16 mouse cellular contexts compared by ENCODE assay signal in genomic region chr5:128464514-128464913, GRCm38 (mm10). TPM values are rescaled to one million over a fixed set of nuclear protein-coding genes. Genes with fewer than 3 reads are reported as not detected.
DNase-seq lines count a peak whose midpoint lies in the region; ATAC-seq and TF ChIP-seq lines count a peak whose summit lies in the region.
"Had no signal": no experiment of that assay in that cellular context is flagged by ENCODE, and none has a peak within 500 bp of the region (broad histone marks: within the 10 kb centered on the region; RNA-seq: fewer than 3 reads in every experiment).

No protein-coding gene starts in this region.

- peak overlapping the region; percentile 45 for H3K4me2 ChIP-seq in heart, embryonic 12.5 days
- H3K4me2 ChIP-seq in midbrain, embryonic 11.5 days = no peak overlapping the region; the same call in 1 of the 2 replicates
- H3K4me2 ChIP-seq in embryonic facial prominence, embryonic 12.5 days (replicated peaks) = peak overlapping the region; percentile 11; the same call in 1 of the 2 replicates
- no peak overlapping the region for H3K4me2 ChIP-seq in stomach, postnatal 0 days (replicated peaks; ENCODE audit: low read depth)
- H3K4me2 ChIP-seq: embryonic facial prominence, embryonic 15.5 days; liver, embryonic 11.5 days; lung, embryonic 15.5 days had no signal

- DNase-seq in heart, postnatal 4 days = no peak
- DNase-seq in midbrain, embryonic 11.5 days (ENCODE audit: low spot score, missing footprints) = peak; percentile 83
- DNase-seq in midbrain, embryonic 10.5 days (ENCODE audit: low spot score) = no peak
- DNase-seq in left cerebral cortex, adult 11 months (ENCODE audit: low spot score) = no peak
- DNase-seq in stomach, postnatal 0 days (ENCODE audit: low spot score) = no peak
- DNase-seq: cerebellum, postnatal 10 days; kidney, adult 8-10 months; right cerebral cortex, postnatal 25 days had no signal

- H3K9me3 ChIP-seq in heart, embryonic 12.5 days (replicated peaks) = no peaks in the 10 kb centered on the region
- H3K9me3 ChIP-seq in midbrain, embryonic 11.5 days (ENCODE audit: control insufficient read depth, low read length) = no peaks in the 10 kb centered on the region
- H3K9me3 ChIP-seq in midbrain, embryonic 10.5 days (replicated peaks) = no peaks in the 10 kb centered on the region
- H3K9me3 ChIP-seq in embryonic facial prominence, embryonic 12.5 days = no peaks in the 10 kb centered on the region
- no peaks in the 10 kb centered on the region for H3K9me3 ChIP-seq in stomach, postnatal 0 days (ENCODE audit: control insufficient read depth, low read length)
- H3K9me3 ChIP-seq: embryonic facial prominence, embryonic 15.5 days; forebrain, embryonic 10.5 days; lung, embryonic 15.5 days had no signal

- no peak overlapping the region for H3K9ac ChIP-seq in heart, embryonic 12.5 days
- H3K9ac ChIP-seq in midbrain, embryonic 11.5 days (ENCODE audit: low read length) = no peak overlapping the region
- no peak overlapping the region for H3K9ac ChIP-seq in embryonic facial prominence, embryonic 12.5 days
- no peak overlapping the region for H3K9ac ChIP-seq in stomach, postnatal 0 days (ENCODE audit: low read length)
- H3K9ac ChIP-seq: embryonic facial prominence, embryonic 15.5 days; lung, embryonic 15.5 days had no signal

- no peak for TF ChIP-seq EP300 in stomach, postnatal 0 days (optimal IDR thresholded peaks at IDR 0.05)

- TF ChIP-seq CTCF in stomach, postnatal 0 days (IDR thresholded peaks at IDR 0.05; ENCODE audit: low read depth) = no peak

- no peak overlapping the region for H3K27ac ChIP-seq in heart, embryonic 12.5 days (ENCODE audit: poor library complexity, severe bottlenecking)
- H3K27ac ChIP-seq in midbrain, embryonic 11.5 days (ENCODE audit: low read depth, low read length) = no peak overlapping the region
- no peak overlapping the region for H3K27ac ChIP-seq in midbrain, embryonic 10.5 days (replicated peaks)
- no peak overlapping the region for H3K27ac ChIP-seq in embryonic facial prominence, embryonic 12.5 days
- H3K27ac ChIP-seq in stomach, postnatal 0 days (replicated peaks) = no peak overlapping the region
- H3K27ac ChIP-seq: embryonic facial prominence, embryonic 15.5 days; forebrain, embryonic 10.5 days; lung, embryonic 15.5 days had no signal

- H3K4me1 ChIP-seq in heart, embryonic 12.5 days (replicated peaks) = peaks cover 10% of the 10 kb centered on the region
- peaks cover 6% of the 10 kb centered on the region for H3K4me1 ChIP-seq in midbrain, embryonic 11.5 days (ENCODE audit: control insufficient read depth, insufficient read depth, low read length)
- H3K4me1 ChIP-seq in midbrain, embryonic 10.5 days = peaks cover 17% of the 10 kb centered on the region
- H3K4me1 ChIP-seq in embryonic facial prominence, embryonic 12.5 days = peaks cover 3% of the 10 kb centered on the region; the same call in 1 of the 2 replicates
- H3K4me1 ChIP-seq in stomach, postnatal 0 days (replicated peaks; ENCODE audit: control insufficient read depth, insufficient read depth) = no peaks in the 10 kb centered on the region
- H3K4me1 ChIP-seq: embryonic facial prominence, embryonic 15.5 days; lung, embryonic 15.5 days had no signal

- H3K27me3 ChIP-seq in heart, embryonic 12.5 days (replicated peaks) = 0 out of 2 replicates have a peak, but pooled peaks cover 3% of the 10 kb centered on the region
- H3K27me3 ChIP-seq in midbrain, embryonic 11.5 days (ENCODE audit: control insufficient read depth, insufficient read depth, low read length) = no peaks in the 10 kb centered on the region
- H3K27me3 ChIP-seq in midbrain, embryonic 10.5 days (ENCODE audit: low read depth, poor library complexity, severe bottlenecking) = no peaks in the 10 kb centered on the region
- no peaks in the 10 kb centered on the region for H3K27me3 ChIP-seq in embryonic facial prominence, embryonic 12.5 days
- no peaks in the 10 kb centered on the region for H3K27me3 ChIP-seq in stomach, postnatal 0 days (ENCODE audit: control insufficient read depth, insufficient read depth, low read length)
- H3K27me3 ChIP-seq: embryonic facial prominence, embryonic 15.5 days; lung, embryonic 15.5 days had no signal

- no peak overlapping the region for H3K4me3 ChIP-seq in heart, embryonic 12.5 days
- no peak overlapping the region for H3K4me3 ChIP-seq in midbrain, embryonic 11.5 days (ENCODE audit: low read depth, low read length)
- no peak overlapping the region for H3K4me3 ChIP-seq in midbrain, embryonic 10.5 days
- H3K4me3 ChIP-seq in embryonic facial prominence, embryonic 12.5 days = no peak overlapping the region
- no peak overlapping the region for H3K4me3 ChIP-seq in stomach, postnatal 0 days (ENCODE audit: low read depth, low read length)
- H3K4me3 ChIP-seq: embryonic facial prominence, embryonic 15.5 days; forebrain, embryonic 10.5 days; lung, embryonic 15.5 days had no signal

- no peaks in the 10 kb centered on the region for H3K36me3 ChIP-seq in heart, embryonic 12.5 days
- no peaks in the 10 kb centered on the region for H3K36me3 ChIP-seq in midbrain, embryonic 11.5 days (ENCODE audit: control insufficient read depth, insufficient read depth, low read length)
- H3K36me3 ChIP-seq in midbrain, embryonic 10.5 days = no peaks in the 10 kb centered on the region
- H3K36me3 ChIP-seq in embryonic facial prominence, embryonic 12.5 days = no peaks in the 10 kb centered on the region
- H3K36me3 ChIP-seq in stomach, postnatal 0 days (ENCODE audit: control insufficient read depth, insufficient read depth, low read length) = no peaks in the 10 kb centered on the region
- H3K36me3 ChIP-seq: embryonic facial prominence, embryonic 15.5 days; forebrain, embryonic 10.5 days; G1E; lung, embryonic 15.5 days had no signal

- ATAC-seq in heart, embryonic 12.5 days (ENCODE audit: insufficient number of reproducible peaks, low FRiP score) = no peak
- no peak for ATAC-seq in midbrain, embryonic 11.5 days (ENCODE audit: low FRiP score)
- ATAC-seq in embryonic facial prominence, embryonic 12.5 days (ENCODE audit: insufficient number of reproducible peaks, insufficient read depth, low FRiP score, low TSS enrichment) = no peak
- no peak for ATAC-seq in stomach, postnatal 0 days (ENCODE audit: low FRiP score, low TSS enrichment)

- 12% methylated on average over 9 of the region's 9 CpGs for WGBS in heart, embryonic 12.5 days
- 13% methylated on average over 9 of the region's 9 CpGs for WGBS in midbrain, embryonic 11.5 days
- 17% methylated on average over 9 of the region's 9 CpGs for WGBS in midbrain, embryonic 10.5 days
- 8% methylated on average over 9 of the region's 9 CpGs for WGBS in embryonic facial prominence, embryonic 12.5 days
- 12% methylated on average over 9 of the region's 9 CpGs for WGBS in stomach, postnatal 0 days

RNA-seq across cellular contexts. Expression of gene Tmem132d, which starts 31.6 kb away (rescaled TPM):
- 0.32 TPM in 1 of 2 replicates, not detected in the other for polyA plus RNA-seq in heart, embryonic 12.5 days (2016; fragmentation: Nextera tagmentation; extraction: Ambion mirVana)
- under 1 TPM in 1 of 2 experiments, not detected in 1; 0.14 TPM for total RNA-seq in heart, postnatal 4 days (2021)
- polyA plus RNA-seq in midbrain, embryonic 11.5 days (2014; fragmentation: Nextera tagmentation; extraction: Ambion mirVana) = 0.23 and 0.36 TPM in 2 replicates
- polyA plus RNA-seq in midbrain, embryonic 10.5 days (2016; fragmentation: Nextera tagmentation; extraction: Ambion mirVana) = 0.28 and 0.37 TPM in 2 replicates
- 0.94 and 1.3 TPM in 2 replicates for polyA plus RNA-seq in embryonic facial prominence, embryonic 12.5 days (2016; fragmentation: Nextera tagmentation; extraction: Ambion mirVana)
- 0.16 and 0.23 TPM in 2 replicates for polyA plus RNA-seq in stomach, postnatal 0 days (2015; fragmentation: Nextera tagmentation; extraction: Ambion mirVana)
- total RNA-seq: granulocyte monocyte progenitor cell, adult 5-6 weeks had no signal
- polyA plus RNA-seq: G1E; liver, embryonic 11.5 days had no signal

Comparison
In these comparisons a context has a peak if more than half of its experiments do, and no peak if none do; other contexts are left out.
1. H3K4me2 ChIP-seq: peak in heart, embryonic 12.5 days (single experiment) and embryonic facial prominence, embryonic 12.5 days (single experiment); none in midbrain, embryonic 11.5 days (single experiment) and stomach, postnatal 0 days (single experiment).